Mouse (Mus musculus) lung, postnatal 0 days (tissue): Measurements from ENCODE around the gene Hcrt. TPM values are rescaled to one million over a fixed set of nuclear protein-coding genes. Genes with fewer than 3 reads are reported as not detected.

Experiments used
- ATAC-seq: fragments of 200-750 bp; cut with Nextera tagmentation; 2 replicates; pipeline ENCODE4 v1.8.0; 2017; ENCODE audit warnings: moderate library complexity
- DNase-seq: peaks from one replicate; pipeline ENCODE4 v3.0.0-alpha.2; 2016; ENCODE audit warnings: low spot score
- H3K27ac ChIP-seq: fragments of 300-500 bp; sonication (generic); 2 replicates; pipeline ENCODE4 v1.5.1; 2014; ENCODE audit warnings: antibody characterized with exemption, mild to moderate bottlenecking, low read length, mixed read lengths
- H3K27me3 ChIP-seq: fragments of 300-500 bp; sonication (generic); replicated peaks from 2 replicates; pipeline ENCODE4 v1.6.1; 2014; ENCODE audit warnings: low read length, mixed read lengths; ENCODE audit not compliant: insufficient read depth
- H3K36me3 ChIP-seq: fragments of 300-500 bp; sonication (generic); 2 replicates; pipeline ENCODE4 v1.6.1; 2014; ENCODE audit warnings: low read length, mixed read lengths; ENCODE audit not compliant: insufficient read depth
- H3K4me1 ChIP-seq: fragments of 300-500 bp; sonication (generic); 2 replicates; pipeline ENCODE4 v1.6.1; 2014; ENCODE audit warnings: antibody characterized with exemption, low read depth, low read length, mixed read lengths; ENCODE audit not compliant: insufficient read depth
- H3K4me2 ChIP-seq: fragments of 300-500 bp; sonication (generic); replicated peaks from 2 replicates; pipeline ENCODE4 v1.6.1; 2014; ENCODE audit warnings: low read depth, mild to moderate bottlenecking, low read length, moderate library complexity, mixed read lengths
- H3K4me3 ChIP-seq: fragments of 300-500 bp; sonication (generic); 2 replicates; pipeline ENCODE4 v1.5.1; 2014; ENCODE audit warnings: low read depth, low read length
- H3K9ac ChIP-seq: fragments of 300-500 bp; sonication (generic); replicated peaks from 2 replicates; pipeline ENCODE4 v1.6.1; 2014; ENCODE audit warnings: low read depth, mild to moderate bottlenecking
- H3K9me3 ChIP-seq: fragments of 300-500 bp; sonication (generic); 2 replicates; pipeline ENCODE4 v1.6.1; 2016; ENCODE audit warnings: low read length, mixed read lengths
- CTCF ChIP-seq: IDR thresholded peaks from 2 replicates; pipeline ENCODE4 v1.5.1; 2016; ENCODE audit warnings: antibody characterized with exemption, mild to moderate bottlenecking
- EP300 ChIP-seq: IDR thresholded peaks from 2 replicates; pipeline ENCODE4 v1.6.1; 2016; ENCODE audit warnings: antibody characterized with exemption, mild to moderate bottlenecking, control low read depth
- WGBS: fragments of 180-500 bp; shearing (Covaris S2); extraction: QIAGEN DNeasy Blood & Tissue Kit; methylation state at CpG from one replicate; pipeline ENCODE4 v1.1.7; 2014; 5-methylcytosine and 5-hydroxymethylcytosine counted together
- polyA plus RNA-seq: library from polyadenylated mRNA; unstranded; fragments of >200 nt; fragmentation: Nextera tagmentation; extraction: Ambion mirVana; gene quantifications from 2 replicates; pipeline ENCODE4 v1.2.1, GENCODE M21; 2015

Hcrt gene
- polyA plus RNA-seq, 1 experiment from 2014 or later, result not detected

GRCm38 (mm10) chr11:100722493-100723028, 40.2 kb downstream of the Hcrt start:
- ATAC-seq (no peak), DNase-seq (no peak)
- H3K4me2 ChIP-seq, result no peak overlapping the region
- peaks cover 13% of the 10 kb centered on the region for H3K36me3 ChIP-seq
- no peak overlapping the region for H3K9ac ChIP-seq
- H3K4me1 ChIP-seq, result peaks cover 36% of the 10 kb centered on the region
- H3K9me3 ChIP-seq, result no peaks in the 10 kb centered on the region
- no peak overlapping the region for H3K4me3 ChIP-seq
- peak overlapping the region; percentile 71; the same call in 1 of the 2 replicates for H3K27ac ChIP-seq
- TF ChIP-seq CTCF (no peak), EP300 (no peak)
- 34% methylated on average over 2 of the region's 2 CpGs for WGBS
- H3K27me3 ChIP-seq, result no peaks in the 10 kb centered on the region

GRCm38 (mm10) chr11:100721776-100722492, 40.8 kb downstream of the Hcrt start:
- H3K4me1 ChIP-seq, result peaks cover 36% of the 10 kb centered on the region
- peak overlapping the region; percentile 71 for H3K27ac ChIP-seq
- H3K4me3 ChIP-seq, result no peak overlapping the region
- peaks cover 19% of the 10 kb centered on the region for H3K36me3 ChIP-seq
- no peaks in the 10 kb centered on the region for H3K27me3 ChIP-seq
- ATAC-seq, result no peak
- DNase-seq, result no peak
- no peaks in the 10 kb centered on the region for H3K9me3 ChIP-seq
- TF ChIP-seq EP300 (no peak), CTCF (no peak)
- H3K9ac ChIP-seq, result no peak overlapping the region
- WGBS, result 54% methylated on average over 8 of the region's 8 CpGs
- H3K4me2 ChIP-seq, result no peak overlapping the region

GRCm38 (mm10) chr11:100721254-100721653, 41.5 kb downstream of the Hcrt start:
- Histone ChIP-seq H3K27me3 (no peaks in the 10 kb centered on the region), H3K4me2 (0 out of 2 replicates have a peak overlapping the region, but pooled peaks have one; percentile 14), H3K4me1 (peaks cover 36% of the 10 kb centered on the region), H3K9ac (no peak overlapping the region), H3K4me3 (no peak overlapping the region), H3K36me3 (peaks cover 25% of the 10 kb centered on the region), H3K27ac (peak overlapping the region; percentile 71), H3K9me3 (no peaks in the 10 kb centered on the region)
- peak; percentile 23; the same call in 1 of the 2 replicates for ATAC-seq
- 43% methylated on average over 4 of the region's 4 CpGs for WGBS
- TF ChIP-seq CTCF, result no peak
- peak; percentile 73 for TF ChIP-seq EP300
- peak; percentile 53 for DNase-seq

GRCm38 (mm10) chr11:100720345-100720744, 42.4 kb downstream of the Hcrt start:
- Histone ChIP-seq H3K27me3 (no peaks in the 10 kb centered on the region), H3K4me1 (peaks cover 35% of the 10 kb centered on the region), H3K4me3 (no peak overlapping the region), H3K9me3 (no peaks in the 10 kb centered on the region), H3K4me2 (no peak overlapping the region), H3K36me3 (peaks cover 34% of the 10 kb centered on the region), H3K9ac (no peak overlapping the region), H3K27ac (peak overlapping the region; percentile 71; the same call in 1 of the 2 replicates)
- no peak for ATAC-seq
- no peak for TF ChIP-seq CTCF
- no peak for TF ChIP-seq EP300
- WGBS, result 45% methylated on average over 5 of the region's 5 CpGs
- DNase-seq, result no peak

GRCm38 (mm10) chr11:100719893-100720292, 42.8 kb downstream of the Hcrt start:
- no peak overlapping the region for H3K4me2 ChIP-seq
- peak overlapping the region; percentile 51; the same call in 1 of the 2 replicates for H3K27ac ChIP-seq
- no peak for TF ChIP-seq EP300
- TF ChIP-seq CTCF, result no peak
- no peak overlapping the region for H3K4me3 ChIP-seq
- ATAC-seq (0 out of 2 replicates have a peak, but pooled peaks have one; percentile 16), DNase-seq (no peak)
- no peaks in the 10 kb centered on the region for H3K27me3 ChIP-seq
- 65% methylated on average over 11 of the region's 11 CpGs for WGBS
- H3K9ac ChIP-seq, result no peak overlapping the region
- H3K9me3 ChIP-seq, result no peaks in the 10 kb centered on the region
- H3K36me3 ChIP-seq, result peaks cover 38% of the 10 kb centered on the region
- H3K4me1 ChIP-seq, result peaks cover 30% of the 10 kb centered on the region

GRCm38 (mm10) chr11:100719312-100719711, 43.4 kb downstream of the Hcrt start:
- ATAC-seq (no peak), DNase-seq (no peak)
- no peaks in the 10 kb centered on the region for H3K9me3 ChIP-seq
- TF ChIP-seq CTCF (no peak), EP300 (no peak)
- no peak overlapping the region for H3K27ac ChIP-seq
- H3K4me1 ChIP-seq, result peaks cover 27% of the 10 kb centered on the region; the same call in 1 of the 2 replicates
- 63% methylated on average over 3 of the region's 3 CpGs for WGBS
- H3K4me2 ChIP-seq, result no peak overlapping the region
- H3K4me3 ChIP-seq, result no peak overlapping the region
- H3K27me3 ChIP-seq, result no peaks in the 10 kb centered on the region
- H3K9ac ChIP-seq, result no peak overlapping the region
- peaks cover 40% of the 10 kb centered on the region for H3K36me3 ChIP-seq
